Mouse (Mus musculus): ENCODE results near the gene C1qc. TPM values are rescaled to one million over a fixed set of nuclear protein-coding genes. Genes with fewer than 3 reads are reported as not detected.

The C1qc gene
- total and polyA plus RNA-seq, 2 experiments from 2014 or later = 48.3 to 90.1 TPM

GRCm38 (mm10) chr4:136898084-136898598 is 5.3 kb upstream of the C1qc start:
- ATAC-seq = no peak
- WGBS = 59% methylated on average over 9 of the region's 9 CpGs
- Histone ChIP-seq H3K4me1 (ENCODE audit: insufficient read depth, low read length) (no peaks in the 10 kb centered on the region), H3K4me2 (ENCODE audit: low read depth, low read length) (no peak overlapping the region), H3K27me3 (ENCODE audit: insufficient read depth, low read length) (peaks cover 9% of the 10 kb centered on the region), H3K9me3 (ENCODE audit: low read length) (no peaks in the 10 kb centered on the region), H3K27ac (no peak overlapping the region; the same call in 1 of the 2 replicates), H3K36me3 (ENCODE audit: insufficient read depth, low read length) (no peaks in the 10 kb centered on the region), H3K9ac (replicated peaks; ENCODE audit: low read length) (peak overlapping the region; percentile 17; the same call in 1 of the 2 replicates), H3K4me3 (ENCODE audit: low read length) (no peak overlapping the region)
- no peak for TF ChIP-seq CTCF (IDR thresholded peaks at IDR 0.05; ENCODE audit: low read depth)
- DNase-seq (ENCODE audit: low spot score) = no peak

GRCm38 (mm10) chr4:136896461-136896860 is 3.6 kb upstream of the C1qc start:
- WGBS = 31% methylated on average over 10 of the region's 10 CpGs
- H3K9ac ChIP-seq (replicated peaks; ENCODE audit: low read length) = no peak overlapping the region; the same call in 1 of the 2 replicates

GRCm38 (mm10) chr4:136895861-136896260 is 3.0 kb upstream of the C1qc start:
- peaks cover 9% of the 10 kb centered on the region for H3K27me3 ChIP-seq (ENCODE audit: insufficient read depth, low read length)
- no peaks in the 10 kb centered on the region for H3K9me3 ChIP-seq (ENCODE audit: low read length)
- no peak overlapping the region for H3K27ac ChIP-seq
- ATAC-seq (no peak), DNase-seq (ENCODE audit: low spot score) (no peak)
- H3K36me3 ChIP-seq (ENCODE audit: insufficient read depth, low read length) = no peaks in the 10 kb centered on the region
- no peak overlapping the region; the same call in 1 of the 2 replicates for H3K9ac ChIP-seq (replicated peaks; ENCODE audit: low read length)
- peak overlapping the region; percentile 16; the same call in 1 of the 2 replicates for H3K4me3 ChIP-seq (ENCODE audit: low read length)
- H3K4me2 ChIP-seq (ENCODE audit: low read depth, low read length) = peak overlapping the region; percentile 33
- no peaks in the 10 kb centered on the region for H3K4me1 ChIP-seq (ENCODE audit: insufficient read depth, low read length)
- TF ChIP-seq CTCF (IDR thresholded peaks at IDR 0.05; ENCODE audit: low read depth) = no peak
- WGBS = 9% methylated on average over 14 of the region's 15 CpGs

More at GRCm38 (mm10) chr4:136896461-136896860, 3.6 kb upstream of the C1qc start:
- Histone ChIP-seq H3K27me3 (ENCODE audit: insufficient read depth, low read length) (peaks cover 9% of the 10 kb centered on the region), H3K4me2 (ENCODE audit: low read depth, low read length) (peak overlapping the region; percentile 33; the same call in 1 of the 2 replicates), H3K27ac (no peak overlapping the region), H3K4me1 (ENCODE audit: insufficient read depth, low read length) (no peaks in the 10 kb centered on the region), H3K36me3 (ENCODE audit: insufficient read depth, low read length) (no peaks in the 10 kb centered on the region), H3K4me3 (ENCODE audit: low read length) (no peak overlapping the region; the same call in 1 of the 2 replicates), H3K9me3 (ENCODE audit: low read length) (no peaks in the 10 kb centered on the region)
- ATAC-seq (no peak), DNase-seq (ENCODE audit: low spot score) (no peak)
- TF ChIP-seq CTCF (IDR thresholded peaks at IDR 0.05; ENCODE audit: low read depth) = no peak

- no peaks in the 10 kb centered on the region for H3K4me1 ChIP-seq (ENCODE audit: insufficient read depth, low read length)
- no peak for ATAC-seq
- H3K27me3 ChIP-seq (ENCODE audit: insufficient read depth, low read length) = peaks cover 9% of the 10 kb centered on the region
- no peak overlapping the region for H3K27ac ChIP-seq
- WGBS = 78% methylated on average over 4 of the region's 4 CpGs
- TF ChIP-seq CTCF (IDR thresholded peaks at IDR 0.05; ENCODE audit: low read depth) = no peak
- DNase-seq (ENCODE audit: low spot score) = no peak
- no peaks in the 10 kb centered on the region for H3K9me3 ChIP-seq (ENCODE audit: low read length)
- H3K4me2 ChIP-seq (ENCODE audit: low read depth, low read length) = no peak overlapping the region
- H3K4me3 ChIP-seq (ENCODE audit: low read length) = no peak overlapping the region
- H3K36me3 ChIP-seq (ENCODE audit: insufficient read depth, low read length) = no peaks in the 10 kb centered on the region
- no peak overlapping the region for H3K9ac ChIP-seq (replicated peaks; ENCODE audit: low read length)
Observed at GRCm38 (mm10) chr4:136894821-136895220, 2.0 kb upstream of the C1qc start.

- peak; percentile 98 for TF ChIP-seq CTCF (IDR thresholded peaks at IDR 0.05; ENCODE audit: low read depth)
- Histone ChIP-seq H3K36me3 (ENCODE audit: insufficient read depth, low read length) (no peaks in the 10 kb centered on the region), H3K9me3 (ENCODE audit: low read length) (no peaks in the 10 kb centered on the region), H3K4me2 (ENCODE audit: low read depth, low read length) (no peak overlapping the region), H3K4me1 (ENCODE audit: insufficient read depth, low read length) (no peaks in the 10 kb centered on the region), H3K9ac (replicated peaks; ENCODE audit: low read length) (no peak overlapping the region), H3K4me3 (ENCODE audit: low read length) (no peak overlapping the region), H3K27ac (no peak overlapping the region), H3K27me3 (ENCODE audit: insufficient read depth, low read length) (peaks cover 9% of the 10 kb centered on the region)
- WGBS = 4% methylated on average over 9 of the region's 9 CpGs
- DNase-seq (ENCODE audit: low spot score) = peak; percentile 83
- peak; percentile 86 for ATAC-seq
Observed at GRCm38 (mm10) chr4:136893691-136894543, 1.1 kb upstream of the C1qc start.

- Histone ChIP-seq H3K4me1 (ENCODE audit: insufficient read depth, low read length) (no peaks in the 10 kb centered on the region), H3K36me3 (ENCODE audit: insufficient read depth, low read length) (no peaks in the 10 kb centered on the region), H3K27ac (no peak overlapping the region), H3K9ac (replicated peaks; ENCODE audit: low read length) (0 out of 2 replicates have a peak overlapping the region, but pooled peaks have one; percentile 1), H3K4me2 (ENCODE audit: low read depth, low read length) (no peak overlapping the region), H3K9me3 (ENCODE audit: low read length) (no peaks in the 10 kb centered on the region), H3K27me3 (ENCODE audit: insufficient read depth, low read length) (peaks cover 9% of the 10 kb centered on the region), H3K4me3 (ENCODE audit: low read length) (no peak overlapping the region)
- no peak for DNase-seq (ENCODE audit: low spot score)
- 51% methylated on average over 7 of the region's 7 CpGs for WGBS
- no peak for ATAC-seq
- no peak for TF ChIP-seq CTCF (IDR thresholded peaks at IDR 0.05; ENCODE audit: low read depth)
Observed at GRCm38 (mm10) chr4:136892371-136892770, 494 bp downstream of the C1qc start.
